Mouse (Mus musculus) olfactory bulb, adult 2 months (tissue): ENCODE measurements around the gene Cstad. TPM values are rescaled to one million over a fixed set of nuclear protein-coding genes. Genes with fewer than 3 reads are reported as not detected.

Experiments used
- H3K27ac ChIP-seq: fragments of 200-500 bp; 2 replicates; pipeline ENCODE4 v1.5.1; 2012; ENCODE audit warnings: low read depth, low read length; ENCODE audit not compliant: insufficient read depth
- H3K4me1 ChIP-seq: fragments of 200-500 bp; 2 replicates; pipeline ENCODE4 v1.6.1; 2012; ENCODE audit warnings: low read length; ENCODE audit not compliant: control insufficient read depth, insufficient read depth
- H3K4me3 ChIP-seq: fragments of 200-500 bp; 2 replicates; pipeline ENCODE4 v1.5.1; 2012; ENCODE audit warnings: mild to moderate bottlenecking, low read depth, low read length, moderate library complexity; ENCODE audit not compliant: insufficient read depth
- CTCF ChIP-seq: fragments of 200-500 bp; IDR thresholded peaks from 2 replicates; pipeline ENCODE4 v1.5.1; 2012; ENCODE audit warnings: low read depth, mild to moderate bottlenecking, low read length, moderate library complexity; ENCODE audit not compliant: insufficient read depth
- POLR2A ChIP-seq: fragments of 200-500 bp; IDR thresholded peaks from 2 replicates; pipeline ENCODE4 v1.6.1; 2012; ENCODE audit warnings: mild to moderate bottlenecking, low read depth, low read length, moderate library complexity; ENCODE audit not compliant: insufficient read depth
- WGBS: fragments of 180-500 bp; shearing (Covaris S2); methylation state at CpG from one replicate; pipeline ENCODE4 v1.1.7; 2018; 5-methylcytosine and 5-hydroxymethylcytosine counted together
- polyA plus RNA-seq: library from polyadenylated mRNA; stranded (reverse); fragments of >200 nt; gene quantifications from 2 replicates; pipeline ENCODE4 v1.2.4, GENCODE M21; 2012; ENCODE audit warnings: low replicate concordance; ENCODE audit not compliant: missing spikeins, insufficient read depth, insufficient read length

Cstad gene
- polyA plus RNA-seq, 1 experiment: not detected

DNA sequence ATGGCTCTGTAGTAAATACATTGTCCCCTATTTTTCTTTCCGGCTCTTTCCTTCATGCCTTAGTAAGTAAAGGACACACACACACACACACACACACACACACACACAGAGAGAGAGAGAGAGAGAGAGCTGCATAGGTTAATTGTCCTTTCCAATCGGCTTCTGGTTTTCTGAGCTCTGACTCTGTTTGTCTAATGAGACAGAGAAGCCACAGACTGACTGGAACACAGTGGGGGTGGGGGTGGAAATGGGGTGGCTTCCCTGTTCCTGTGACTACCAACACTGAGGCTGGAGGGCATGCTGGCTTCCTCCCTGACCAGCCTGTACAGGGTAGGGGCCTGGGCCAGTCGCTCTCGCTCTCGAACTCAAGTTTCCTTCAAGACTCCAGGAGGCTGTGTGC, 8.9 kb downstream of the Cstad start:
- Histone ChIP-seq H3K27ac (no peak overlapping the region), H3K4me1 (peaks cover 40% of the 10 kb centered on the region), H3K4me3 (no peak overlapping the region)
- TF ChIP-seq POLR2A: no peak
- no peak for TF ChIP-seq CTCF
- WGBS: 84% methylated on average over 5 of the region's 5 CpGs

DNA sequence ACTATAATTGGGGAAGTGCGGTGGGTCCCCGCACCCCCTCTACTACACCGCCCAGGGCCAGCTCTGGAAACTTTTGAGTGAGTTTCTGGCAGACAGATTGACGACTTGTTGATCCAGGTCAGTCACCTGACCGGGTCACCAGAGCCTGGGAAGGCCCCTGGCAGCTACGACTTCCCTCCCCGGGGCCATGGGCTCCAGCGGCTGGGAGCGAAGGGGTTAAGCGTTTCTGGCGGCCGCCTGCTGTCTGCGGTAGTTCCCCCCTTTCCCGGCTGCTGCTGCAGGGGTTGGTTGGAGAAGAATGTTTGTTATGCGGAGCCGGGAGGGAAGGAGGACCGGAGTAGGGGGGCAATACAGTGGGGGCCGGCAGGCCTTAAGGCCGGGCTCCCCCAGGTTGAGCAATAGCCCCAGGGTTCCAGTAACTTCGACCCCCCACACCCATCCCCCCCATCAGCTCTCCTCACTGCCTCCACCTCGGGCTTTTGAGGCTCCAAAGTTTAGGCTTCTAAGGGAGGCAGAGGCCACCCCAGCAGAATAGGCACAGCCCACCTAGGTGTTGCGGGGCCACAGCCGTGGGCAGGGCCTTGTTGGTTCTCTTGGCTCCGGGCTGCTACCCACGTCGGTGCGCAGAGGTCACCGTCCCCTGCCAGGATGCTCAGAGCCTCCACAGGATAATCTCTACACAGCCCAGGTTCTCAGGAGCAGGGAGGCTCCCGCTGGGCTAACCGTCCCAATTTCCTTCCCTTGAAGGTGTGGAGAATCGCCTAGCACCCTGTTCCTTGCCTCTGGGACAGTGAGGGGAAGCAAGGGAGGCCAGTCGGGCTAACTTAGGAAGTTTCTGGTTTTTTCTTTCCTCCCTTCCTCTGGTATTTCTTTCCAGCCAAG, 10.3 kb downstream of the Cstad start:
- no peak overlapping the region for H3K27ac ChIP-seq
- 17% methylated on average over 32 of the region's 32 CpGs for WGBS
- TF ChIP-seq POLR2A (no peak), CTCF (no peak)
- H3K4me3 ChIP-seq: no peak overlapping the region
- H3K4me1 ChIP-seq: peaks cover 40% of the 10 kb centered on the region

DNA sequence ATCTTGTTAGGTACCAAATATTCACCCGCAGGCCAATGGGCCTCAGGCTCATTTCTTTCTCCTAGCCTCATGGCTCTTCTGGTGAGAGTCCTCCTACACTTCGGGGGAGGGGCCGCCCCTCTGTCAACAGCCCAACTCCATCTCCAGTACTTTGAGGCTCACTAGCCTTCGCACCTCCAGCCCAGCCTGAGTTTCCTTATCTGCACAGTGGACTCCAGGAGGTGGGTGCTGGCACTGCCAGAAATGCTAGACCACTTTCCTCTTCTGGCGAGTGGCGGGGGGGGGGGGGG, 10.9 kb downstream of the Cstad start:
- no peak overlapping the region for H3K27ac ChIP-seq
- no peak overlapping the region for H3K4me3 ChIP-seq
- H3K4me1 ChIP-seq: peaks cover 34% of the 10 kb centered on the region
- WGBS: 36% methylated on average over 4 of the region's 6 CpGs
- TF ChIP-seq CTCF (no peak), POLR2A (no peak)

DNA sequence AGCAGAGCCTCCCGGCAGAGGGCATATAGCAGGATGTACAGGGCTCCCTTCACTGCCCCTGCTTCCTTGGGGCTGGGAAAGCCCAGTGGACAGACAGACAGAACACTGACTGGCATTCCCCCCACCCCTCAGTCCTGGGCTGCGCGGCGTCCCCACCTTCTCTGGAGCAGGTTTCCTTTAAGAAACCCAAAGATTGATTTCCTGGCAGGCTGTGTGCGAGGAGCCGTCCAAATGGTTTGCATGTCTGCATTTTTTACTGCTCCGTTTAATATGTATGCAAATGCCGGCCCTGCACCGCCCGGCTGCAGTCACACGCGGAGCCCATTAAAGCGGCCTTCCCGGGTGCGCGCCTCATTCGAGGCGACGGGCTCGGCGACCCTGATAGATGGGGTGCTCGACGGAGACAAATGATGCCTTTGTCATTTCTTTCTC, 11.8 kb downstream of the Cstad start:
- 55% methylated on average over 23 of the region's 23 CpGs for WGBS
- Histone ChIP-seq H3K4me3 (no peak overlapping the region), H3K27ac (no peak overlapping the region), H3K4me1 (peaks cover 26% of the 10 kb centered on the region)
- TF ChIP-seq CTCF: no peak

DNA sequence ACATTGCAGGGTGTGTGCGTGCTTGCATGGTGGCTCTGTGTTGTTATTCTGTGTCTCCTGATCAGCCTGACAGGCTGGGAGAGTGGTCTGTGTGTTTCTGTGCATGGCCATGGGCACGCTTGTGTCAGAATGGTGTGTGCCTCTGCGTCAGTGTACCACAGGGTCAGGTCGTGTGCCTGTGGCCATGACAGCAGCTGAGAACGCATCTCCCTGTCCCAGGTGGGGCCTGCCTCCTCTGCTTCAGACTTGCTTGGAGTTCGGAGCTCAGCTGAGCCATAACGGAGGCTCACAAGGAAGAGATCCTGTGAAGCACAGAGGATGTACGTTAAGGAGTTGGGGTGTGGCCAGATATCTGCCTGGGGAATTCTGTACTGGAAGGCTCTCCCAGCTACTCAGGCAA, 13.1 kb downstream of the Cstad start:
- TF ChIP-seq POLR2A (no peak), CTCF (no peak)
- 79% methylated on average over 8 of the region's 8 CpGs for WGBS
- Histone ChIP-seq H3K27ac (no peak overlapping the region), H3K4me1 (peaks cover 23% of the 10 kb centered on the region), H3K4me3 (no peak overlapping the region)

DNA sequence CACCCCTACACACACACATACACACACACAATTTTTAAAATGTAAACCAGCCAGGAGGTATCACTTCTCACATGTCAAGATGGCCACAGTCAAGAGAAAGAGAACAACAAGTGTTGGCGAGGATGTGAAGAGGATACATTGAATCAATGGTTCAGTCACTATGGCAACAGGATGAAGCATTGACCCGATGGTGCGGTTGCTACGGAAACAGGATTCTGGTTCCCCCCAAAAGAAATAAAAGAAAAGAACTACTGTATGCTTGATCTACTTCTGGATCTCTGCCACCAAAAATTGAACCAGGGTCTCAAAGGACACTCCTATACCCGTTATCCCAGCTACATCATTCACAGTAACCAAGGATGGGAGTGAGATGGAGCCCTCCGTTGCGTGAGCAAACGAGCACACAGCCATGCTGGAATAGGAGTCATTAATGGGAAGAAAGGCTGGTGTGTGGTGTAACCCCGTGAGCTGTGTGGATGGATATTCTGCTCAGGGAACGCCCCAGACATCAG, 13.9 kb downstream of the Cstad start:
- H3K4me3 ChIP-seq: no peak overlapping the region
- H3K4me1 ChIP-seq: peaks cover 28% of the 10 kb centered on the region
- no peak for TF ChIP-seq CTCF
- TF ChIP-seq POLR2A: no peak
- 62% methylated on average over 10 of the region's 10 CpGs for WGBS
- H3K27ac ChIP-seq: no peak overlapping the region

DNA sequence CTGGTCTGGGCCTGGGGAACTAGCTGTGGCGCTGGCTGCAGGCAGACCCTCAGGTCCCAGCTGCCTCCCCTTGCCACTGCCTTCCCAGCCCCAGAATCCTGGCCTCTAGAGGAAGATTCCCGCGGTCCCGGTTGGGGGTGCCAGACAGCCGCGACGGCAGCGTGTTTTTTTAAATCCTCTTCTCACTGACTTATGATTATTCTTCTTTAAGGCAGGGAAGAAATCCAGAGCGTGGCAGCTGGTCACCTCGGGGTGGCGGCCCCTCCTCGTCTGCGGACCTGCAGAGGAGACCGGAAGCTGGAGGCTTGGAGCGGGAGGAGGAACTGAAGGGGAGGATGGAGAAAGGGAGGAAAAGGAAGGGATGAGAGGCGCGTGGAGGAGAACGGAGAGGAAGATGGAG, 18.7 kb downstream of the Cstad start:
- no peak for TF ChIP-seq POLR2A
- 0 out of 2 replicates have a peak, but pooled peaks have one; percentile 17 for TF ChIP-seq CTCF
- peak overlapping the region; percentile 85 for H3K27ac ChIP-seq
- peak overlapping the region; percentile 48 for H3K4me3 ChIP-seq
- WGBS: 2% methylated on average over 18 of the region's 18 CpGs
- H3K4me1 ChIP-seq: peaks cover 31% of the 10 kb centered on the region

DNA sequence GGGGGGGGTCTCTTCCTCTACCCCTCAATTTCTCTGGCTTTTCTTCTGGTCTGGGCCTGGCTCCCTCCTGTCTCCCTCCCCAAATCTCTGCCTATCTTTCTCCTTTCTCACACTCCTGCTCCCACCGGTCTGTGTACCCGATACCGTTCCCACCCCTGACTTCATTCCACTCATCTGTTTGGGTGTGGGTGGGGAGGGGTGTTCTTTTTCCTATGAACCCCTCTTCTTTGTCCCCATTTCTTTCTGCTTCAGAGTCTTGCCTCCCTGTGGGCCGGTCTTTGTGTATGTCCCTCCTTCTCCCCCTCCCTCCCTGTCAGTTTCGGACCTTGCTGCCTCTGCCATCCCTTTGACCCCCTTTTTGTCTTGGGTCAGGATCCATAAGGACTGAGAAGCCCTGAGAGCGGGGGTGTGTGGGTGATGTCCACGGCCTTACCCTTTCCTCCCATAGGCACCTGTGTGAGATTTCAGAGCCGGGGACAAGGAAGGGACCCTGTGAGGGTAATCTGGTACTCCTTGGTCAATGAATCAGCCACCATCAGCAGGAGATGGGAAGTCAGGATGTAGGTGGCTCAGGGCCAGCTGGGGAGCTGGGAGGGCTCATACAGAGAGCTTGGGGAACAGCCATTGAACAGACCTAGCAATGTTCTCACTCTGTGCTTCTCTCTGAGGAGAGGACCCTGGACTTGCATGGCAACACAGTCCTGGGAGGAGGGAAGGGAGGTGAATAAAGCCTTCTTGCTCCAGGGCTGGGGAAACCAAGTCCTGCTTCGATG, 19.5 kb downstream of the Cstad start:
- TF ChIP-seq CTCF (no peak), POLR2A (no peak)
- Histone ChIP-seq H3K27ac (peak overlapping the region; percentile 23), H3K4me1 (peaks cover 37% of the 10 kb centered on the region), H3K4me3 (peak overlapping the region; percentile 48; the same call in 1 of the 2 replicates)
- WGBS: 43% methylated on average over 9 of the region's 9 CpGs

DNA sequence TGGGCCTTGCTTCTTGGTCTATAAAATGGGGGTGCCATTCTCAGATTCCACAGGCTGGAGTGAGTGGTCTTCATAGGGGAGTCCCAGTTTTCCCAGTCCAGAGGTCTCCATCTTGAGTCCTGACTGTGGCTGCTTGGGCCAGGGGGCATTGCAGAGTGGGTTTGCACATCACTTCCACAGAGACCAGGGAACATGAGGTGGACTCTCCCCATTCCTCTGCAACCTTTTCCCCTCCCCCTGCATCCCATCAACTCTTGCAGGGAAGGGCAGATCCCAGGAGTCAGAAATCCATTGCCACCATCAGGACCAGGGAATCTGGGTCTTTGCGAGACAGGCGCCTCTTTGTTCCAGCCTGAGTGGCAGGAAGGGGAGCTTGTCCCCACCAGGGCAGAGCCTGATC, 21.0 kb downstream of the Cstad start:
- TF ChIP-seq CTCF (no peak), POLR2A (no peak)
- Histone ChIP-seq H3K4me3 (no peak overlapping the region), H3K4me1 (peaks cover 37% of the 10 kb centered on the region), H3K27ac (no peak overlapping the region)
- 85% methylated on average over 2 of the region's 2 CpGs for whole genome bisulfite sequencing
